Mouse (Mus musculus) ovary, postnatal 36 days (tissue): ENCODE measurements at regions not wholly inside any gene's neighbourhood (a gene's known extent, or its start where the extent isn't known, plus 50 kb on each side); places are given as distances from the start of the nearest gene placed in this dataset.
"Not testable (repeated sequence)": the region's sequence is repeated elsewhere in the genome, so short reads cannot be mapped to it uniquely, and the experiment has no call there.

Source experiments
- DNase-seq: peaks from one replicate; pipeline ENCODE4 v3.0.0; 2022; ENCODE audit warnings: low spot score, mixed read lengths

- DNase-seq = no peak
Measured at GRCm38 (mm10) chr3:8310379-8311128, 1299.3 kb downstream of the Zfp704 start.

- DNase-seq = no peak
Measured at GRCm38 (mm10) chr3:8307296-8307695, 1302.6 kb downstream of the Zfp704 start.

DNA sequence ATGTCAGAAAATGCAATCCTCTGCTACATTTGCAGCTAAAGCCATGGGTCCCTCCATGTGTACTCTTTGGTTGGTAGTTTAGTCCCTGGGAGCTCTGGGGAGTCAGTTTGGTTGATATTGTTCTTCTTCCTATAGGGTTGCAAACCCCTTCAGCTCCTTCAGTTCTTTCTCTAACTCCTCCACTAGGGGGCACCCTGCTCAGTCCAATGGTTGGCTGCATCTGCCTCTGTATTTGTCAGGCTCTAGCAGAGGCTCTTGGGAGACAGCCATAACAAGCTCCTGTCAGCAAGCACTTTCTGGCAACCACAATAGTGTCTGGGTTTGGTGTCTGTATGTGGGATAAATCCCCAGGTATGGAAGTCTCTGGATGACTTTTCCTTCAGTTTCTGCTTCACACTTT lies 1305.1 kb downstream of the Zfp704 start:
- no peak for DNase-seq

DNA sequence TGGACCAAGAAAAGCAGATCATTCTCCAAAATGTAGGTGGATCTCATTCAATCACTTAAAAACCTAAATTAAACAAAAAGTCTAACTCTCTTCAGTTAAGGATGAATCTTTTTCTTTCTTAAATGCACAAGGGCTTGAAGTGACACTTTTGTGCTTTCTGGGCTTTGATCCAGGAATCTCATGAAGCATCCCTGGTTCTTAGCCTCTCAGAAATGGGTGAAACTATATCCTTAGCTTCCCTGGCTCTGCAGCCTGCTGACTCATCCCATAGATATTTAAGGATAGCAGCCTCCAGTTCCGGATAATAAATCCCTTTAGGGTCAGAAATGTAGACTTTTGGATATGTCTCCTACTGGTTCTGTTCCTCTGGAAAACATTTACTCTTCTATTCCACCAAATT lies 1316.8 kb downstream of the Zfp704 start:
- DNase-seq = no peak

GRCm38 (mm10) chr3:8289558-8289957 lies 1320.3 kb downstream of the Zfp704 start:
- DNase-seq = no peak

DNA sequence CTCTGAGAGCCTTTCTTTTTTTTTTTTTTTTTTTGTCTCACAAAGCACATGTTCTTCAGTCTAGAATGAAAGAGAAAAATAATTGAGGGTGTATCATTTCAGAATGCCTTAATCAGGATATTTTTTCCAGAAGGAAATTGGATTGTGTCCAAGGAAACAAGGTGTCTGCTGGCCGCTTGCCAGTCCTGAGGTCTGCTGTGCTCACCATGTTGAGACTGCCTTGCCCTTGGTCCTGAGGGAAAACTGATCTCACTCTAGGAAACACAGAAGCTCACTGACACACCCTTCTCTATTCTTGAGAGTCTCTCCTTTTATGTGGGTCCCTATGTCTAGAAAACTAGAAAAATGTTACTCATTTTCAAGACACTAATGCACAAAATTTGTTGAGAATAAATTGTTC lies 1321.4 kb downstream of the Zfp704 start:
- DNase-seq = peak; percentile 21

- no peak for DNase-seq
Measured at GRCm38 (mm10) chr3:8284655-8285428, 1325.0 kb downstream of the Zfp704 start.

DNA sequence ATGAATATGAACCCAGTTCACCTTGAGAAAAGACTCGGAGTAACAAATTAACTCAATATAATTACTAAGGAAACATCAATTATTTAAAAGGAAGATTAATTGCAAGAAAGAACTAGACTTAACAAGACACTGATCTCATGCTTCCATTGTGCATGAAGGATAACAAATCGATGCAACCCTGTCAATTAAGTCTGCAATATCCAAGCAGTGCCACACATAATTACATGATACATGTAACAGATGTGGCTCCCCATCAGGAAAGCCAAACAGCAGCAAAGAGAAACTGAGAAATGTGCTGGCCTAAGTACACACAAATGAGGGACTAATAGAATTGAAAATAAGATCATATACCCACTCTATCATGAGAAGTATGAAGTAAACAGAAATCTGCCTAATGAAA lies 1327.5 kb downstream of the Zfp704 start:
- DNase-seq = no peak

GRCm38 (mm10) chr3:8276661-8277060 lies 1333.2 kb downstream of the Zfp704 start:
- DNase-seq = no peak

DNA sequence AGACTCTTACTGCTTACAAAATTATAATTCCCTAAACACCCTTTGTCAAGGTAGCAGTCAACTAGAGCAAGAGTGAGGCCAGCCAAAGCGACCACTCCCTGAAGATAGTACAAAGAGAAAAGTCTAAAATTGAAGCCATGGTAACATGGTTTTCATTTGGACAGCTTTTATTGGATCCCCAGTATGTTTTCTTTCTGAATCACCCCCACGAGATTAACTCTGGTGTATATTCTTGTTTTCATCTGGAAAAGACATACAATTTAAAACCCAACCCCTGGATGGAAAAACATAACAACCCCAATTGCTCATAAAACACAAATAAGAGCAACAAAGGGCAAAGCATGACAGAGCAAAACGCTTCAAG lies 1339.0 kb downstream of the Zfp704 start:
- no peak for DNase-seq

GRCm38 (mm10) chr3:8270009-8270934 lies 1339.6 kb downstream of the Zfp704 start:
- DNase-seq = no peak

DNA sequence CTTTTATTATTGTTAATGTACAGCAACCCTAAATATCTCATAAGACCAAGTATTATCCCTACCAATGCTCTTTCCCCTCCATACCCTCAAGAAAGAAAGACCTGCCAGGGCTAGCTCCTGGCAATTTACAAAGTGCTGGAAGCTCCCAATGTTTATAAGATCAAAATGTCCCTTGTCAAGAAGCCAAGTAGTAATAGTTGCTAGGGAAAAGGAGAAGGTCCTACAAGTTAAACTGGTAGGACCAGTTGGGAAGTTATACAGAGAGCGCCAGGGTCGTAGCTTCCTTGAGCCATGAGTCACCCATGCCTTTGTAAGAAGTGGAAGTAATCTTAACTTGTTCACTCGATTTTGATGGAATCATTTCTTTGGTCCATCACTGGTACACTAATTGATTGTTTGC lies 1344.1 kb downstream of the Zfp704 start:
- no peak for DNase-seq

GRCm38 (mm10) chr3:8264366-8265033 lies 1345.4 kb downstream of the Zfp704 start:
- DNase-seq = no peak

DNA sequence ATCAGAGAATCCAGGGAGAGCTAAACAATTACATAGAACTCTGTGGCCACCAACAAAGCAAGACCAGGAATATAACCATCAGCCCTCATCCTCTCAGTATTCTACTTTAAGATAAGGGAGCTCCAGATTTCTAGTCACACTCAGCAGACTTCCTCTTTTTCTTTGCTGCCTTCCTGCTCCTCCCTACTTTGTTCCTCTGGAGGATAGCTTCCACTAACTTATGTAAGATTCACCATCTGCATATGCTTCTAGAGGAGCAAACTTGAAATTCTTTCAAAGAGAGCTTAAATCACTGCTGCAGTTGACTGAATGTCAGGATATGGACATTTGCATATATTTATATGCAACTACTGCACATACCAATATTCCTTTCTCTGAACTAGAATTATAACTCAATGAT lies 1352.6 kb downstream of the Zfp704 start:
- DNase-seq = no peak

DNA sequence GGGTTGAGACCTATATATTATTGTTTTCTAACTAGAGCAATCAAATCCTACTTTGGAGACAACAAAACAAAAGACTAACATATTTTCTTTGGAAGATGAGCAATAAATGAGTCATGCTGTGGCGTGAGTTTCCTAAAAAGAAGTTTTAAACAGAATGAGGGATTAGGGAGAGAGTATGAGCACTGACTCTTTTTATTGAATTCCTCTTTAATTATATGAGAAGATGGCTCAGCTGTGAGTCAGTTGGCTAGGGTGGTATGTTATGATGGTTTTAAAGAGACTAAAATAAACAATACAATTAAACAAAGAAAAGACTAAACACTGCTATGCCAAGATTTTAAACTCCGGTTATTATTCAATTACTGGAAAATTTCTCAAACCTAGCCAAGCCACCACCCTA lies 1357.6 kb downstream of the Zfp704 start:
- no peak for DNase-seq

- no peak for DNase-seq
Measured at GRCm38 (mm10) chr3:8248911-8249310, 1361.0 kb downstream of the Zfp704 start.

GRCm38 (mm10) chr3:8245822-8246221 lies 1364.1 kb downstream of the Zfp704 start:
- peak; percentile 16 for DNase-seq

DNA sequence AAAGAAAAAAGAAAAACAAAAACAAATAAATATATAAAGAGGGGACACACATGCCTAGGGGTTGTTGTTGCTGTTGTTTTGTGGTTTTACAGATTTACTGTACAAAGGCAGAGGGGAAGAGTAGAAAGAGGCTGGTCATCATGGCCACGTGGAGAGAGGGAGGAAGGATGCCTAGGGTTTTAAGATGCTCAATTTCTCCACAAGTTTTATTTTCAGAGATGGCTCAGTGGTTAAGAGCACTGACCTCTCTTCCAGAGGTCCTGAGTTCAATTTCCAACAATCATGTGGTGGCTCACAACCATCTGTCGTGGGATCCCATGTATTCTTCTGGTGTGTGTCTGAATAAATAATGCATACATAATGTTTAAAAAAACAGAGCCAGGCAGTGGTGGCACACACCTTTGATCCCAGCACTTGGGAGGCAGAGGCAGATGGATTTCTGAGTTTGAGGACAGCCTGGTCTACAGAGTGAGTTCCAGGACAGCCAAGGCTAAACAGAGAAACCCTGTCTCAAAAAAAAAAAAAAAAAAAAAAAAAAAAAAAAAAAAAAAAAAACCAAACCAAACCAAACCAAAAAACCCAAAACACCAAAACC lies 1364.6 kb downstream of the Zfp704 start:
- DNase-seq = not testable (repeated sequence)

DNA sequence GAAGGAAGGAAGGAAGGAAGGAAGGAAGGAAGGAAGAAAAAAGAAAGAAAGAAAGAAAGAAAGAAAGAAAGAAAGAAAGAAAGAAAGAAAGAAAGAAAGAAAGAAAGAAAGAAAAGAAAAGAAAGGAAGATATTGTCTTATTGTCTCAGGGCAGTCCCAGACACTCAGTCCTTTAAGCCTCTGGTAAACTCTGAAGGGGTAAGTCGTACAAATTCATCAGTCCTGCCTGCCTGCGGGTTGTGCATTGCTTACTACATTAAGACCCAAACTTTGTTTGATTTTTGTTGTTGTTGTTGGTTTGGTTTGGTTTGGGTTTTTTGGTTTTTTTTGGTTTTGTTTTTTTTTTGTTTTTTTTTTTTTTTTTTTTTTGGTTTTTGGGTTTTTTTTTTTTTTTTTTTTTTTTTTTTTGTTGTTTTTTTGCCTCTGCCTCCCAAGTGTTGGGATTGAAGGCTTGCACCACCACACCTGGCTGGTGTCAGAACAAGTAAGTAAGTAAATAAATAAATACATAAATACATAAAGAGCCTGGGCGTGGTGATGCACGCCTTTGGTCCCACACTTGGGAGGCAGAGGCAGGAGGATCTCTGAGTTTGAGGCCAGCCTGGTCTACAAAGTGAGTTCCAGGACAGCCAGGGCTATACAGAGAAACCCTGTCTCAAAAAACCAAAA lies 1365.2 kb downstream of the Zfp704 start:
- not testable (repeated sequence) for DNase-seq

- DNase-seq = no peak
Measured at GRCm38 (mm10) chr3:8206623-8207404, 1403.1 kb downstream of the Zfp704 start.
